Mouse (Mus musculus): ENCODE measurements around the gene Lurap1l. TPM values are rescaled to one million over a fixed set of nuclear protein-coding genes. Genes with fewer than 3 reads are reported as not detected.

Lurap1l gene
- total RNA-seq, 2 experiments from 2014 or later, result 2.9 to 4.4 TPM

- DNase-seq, result no peak
- intact Hi-C loops (cut with DNase I; ENCODE audit: low total_unique reads), result loop anchor here (10.0 kb wide), 1 partner anchor 78 kb away; no protein-coding TSS in a partner anchor
Observed at GRCm38 (mm10) chr4:80952653-80953052, 42.2 kb downstream of the Lurap1l start.

GRCm38 (mm10) chr4:80955942-80956341 is 45.5 kb downstream of the Lurap1l start:
- no peak for DNase-seq
- intact Hi-C loops (cut with DNase I; ENCODE audit: low total_unique reads), result loop anchor here (10.0 kb wide), 1 partner anchor 81 kb away; no protein-coding TSS in a partner anchor

DNA sequence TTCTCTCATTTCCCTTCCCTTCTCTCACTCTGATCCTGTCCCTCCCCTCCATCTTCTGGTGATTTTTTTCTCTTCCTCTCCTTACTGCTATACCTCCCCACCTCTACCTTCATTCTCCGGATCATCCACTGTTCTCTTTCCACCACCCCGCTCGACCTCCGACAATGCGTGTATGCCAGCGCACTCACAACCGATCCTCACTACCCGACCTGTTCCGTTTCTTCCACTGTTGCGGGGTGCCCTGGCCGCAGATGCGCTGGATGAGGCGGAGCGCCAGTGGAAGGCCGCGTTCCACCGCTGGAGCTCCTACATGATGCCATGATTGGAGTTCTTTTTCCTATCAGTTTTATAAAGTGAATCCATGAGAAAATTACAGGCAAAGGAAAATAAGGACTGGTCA is 57.1 kb downstream of the Lurap1l start:
- no peak for DNase-seq
- intact Hi-C loops (cut with DNase I; ENCODE audit: low total_unique reads), result no loop called here

- DNase-seq, result no peak
- intact Hi-C loops (cut with DNase I; ENCODE audit: low total_unique reads), result no loop called here
Observed at GRCm38 (mm10) chr4:80971846-80972245, 61.4 kb downstream of the Lurap1l start.

DNA sequence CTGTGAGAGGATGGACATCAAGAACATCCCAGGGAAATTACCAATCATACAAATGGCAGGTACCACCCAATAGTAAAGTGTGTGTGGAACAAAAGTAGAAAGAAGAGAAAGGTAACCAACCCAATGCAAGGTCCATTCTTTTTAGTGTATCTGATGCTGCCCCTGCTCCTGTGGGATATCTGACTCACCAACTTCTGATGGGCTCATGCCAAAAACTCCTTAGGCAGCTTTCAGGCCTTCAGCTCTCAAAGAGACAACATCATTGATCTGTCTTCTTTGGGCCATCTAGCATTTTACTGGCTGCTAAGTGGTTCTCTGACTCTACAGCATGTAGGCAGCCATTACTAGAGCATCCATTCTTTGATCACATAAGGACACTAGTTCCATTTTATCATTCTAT is 63.5 kb downstream of the Lurap1l start:
- intact Hi-C loops (cut with DNase I; ENCODE audit: low total_unique reads), result no loop called here
- DNase-seq, result no peak

- no peak for DNase-seq
- intact Hi-C loops (cut with DNase I; ENCODE audit: low total_unique reads), result no loop called here
Observed at GRCm38 (mm10) chr4:80990819-80991218, 80.4 kb downstream of the Lurap1l start.

GRCm38 (mm10) chr4:81003528-81003927 is 93.1 kb downstream of the Lurap1l start:
- no peak for DNase-seq
- intact Hi-C loops (cut with DNase I; ENCODE audit: low total_unique reads), result no loop called here

Small RNAs within 50 kb of the gene (microRNA-seq; reads per million reads assigned to microRNA genes)
- gene Gm27452, result 0 reads per million in 2 experiments

Other genes with a start within 250 kb of the Lurap1l start
- gene Tyrp1, start 76.5 kb upstream of the Lurap1l start, total RNA-seq (2021), result under 1 TPM; 0.40 to 0.51 TPM